Mouse (Mus musculus): ENCODE measurements around the gene Bckdhb. TPM values are rescaled to one million over a fixed set of nuclear protein-coding genes. Genes with fewer than 3 reads are reported as not detected.

The Bckdhb gene
- 66.4 and 66.8 TPM in 2 replicates for polyA plus RNA-seq (2016; fragmentation: Nextera tagmentation; extraction: Ambion mirVana)

- Histone ChIP-seq H3K9me3 (no peaks in the 10 kb centered on the region), H3K4me3 (peak within 1 kb of the TSS; percentile 82), H3K27me3 (ENCODE audit: poor library complexity, severe bottlenecking) (no peaks in the 10 kb centered on the region), H3K36me3 (replicated peaks) (no peaks in the 10 kb centered on the region), H3K27ac (peak within 1 kb of the TSS; percentile 84), H3K4me1 (peaks cover 11% of the 10 kb centered on the region)
- under 1% methylated on average over 46 of the region's 46 CpGs for WGBS
- DNase-seq (ENCODE audit: extremely low spot score, low spot score), result peak; percentile 94
These were observed at the start of gene Bckdhb for GRCm38 (mm10) chr9:83924878-83925687. TSS of gene Bckdhb (plus strand) at chr9:83925145.

GRCm38 (mm10) chr9:83882191-83882590 is 42.8 kb upstream of the Bckdhb start:
- 89% methylated on average over 6 of the region's 6 CpGs for WGBS
- H3K9me3 ChIP-seq, result no peaks in the 10 kb centered on the region
- no peak overlapping the region for H3K4me3 ChIP-seq
- no peak for DNase-seq (ENCODE audit: extremely low spot score, low spot score)
- no peaks in the 10 kb centered on the region for H3K27me3 ChIP-seq (ENCODE audit: poor library complexity, severe bottlenecking)
- no peak overlapping the region for H3K27ac ChIP-seq
- H3K36me3 ChIP-seq (replicated peaks), result peaks cover 20% of the 10 kb centered on the region
- H3K4me1 ChIP-seq, result no peaks in the 10 kb centered on the region

- Histone ChIP-seq H3K36me3 (replicated peaks) (peaks cover 14% of the 10 kb centered on the region), H3K9me3 (no peaks in the 10 kb centered on the region), H3K27ac (no peak overlapping the region), H3K4me1 (no peaks in the 10 kb centered on the region), H3K27me3 (ENCODE audit: poor library complexity, severe bottlenecking) (no peaks in the 10 kb centered on the region), H3K4me3 (no peak overlapping the region)
- no peak for DNase-seq (ENCODE audit: extremely low spot score, low spot score)
These were observed 38.8 kb upstream of the Bckdhb start for GRCm38 (mm10) chr9:83886149-83886548.

GRCm38 (mm10) chr9:83888214-83888613 is 36.7 kb upstream of the Bckdhb start:
- H3K4me1 ChIP-seq, result no peaks in the 10 kb centered on the region
- no peak overlapping the region for H3K4me3 ChIP-seq
- no peak for DNase-seq (ENCODE audit: extremely low spot score, low spot score)
- H3K27me3 ChIP-seq (ENCODE audit: poor library complexity, severe bottlenecking), result no peaks in the 10 kb centered on the region
- H3K9me3 ChIP-seq, result no peaks in the 10 kb centered on the region
- peaks cover 14% of the 10 kb centered on the region for H3K36me3 ChIP-seq (replicated peaks)
- no peak overlapping the region for H3K27ac ChIP-seq
- WGBS, result 90% methylated on average over 5 of the region's 5 CpGs

- no peaks in the 10 kb centered on the region for H3K36me3 ChIP-seq (replicated peaks)
- DNase-seq (ENCODE audit: extremely low spot score, low spot score), result no peak
- 86% methylated on average over 8 of the region's 8 CpGs for WGBS
- H3K4me1 ChIP-seq, result peaks cover 7% of the 10 kb centered on the region
- no peak overlapping the region for H3K27ac ChIP-seq
- no peaks in the 10 kb centered on the region for H3K9me3 ChIP-seq
- no peaks in the 10 kb centered on the region for H3K27me3 ChIP-seq (ENCODE audit: poor library complexity, severe bottlenecking)
- H3K4me3 ChIP-seq, result no peak overlapping the region
These were observed 31.9 kb upstream of the Bckdhb start for GRCm38 (mm10) chr9:83893073-83893472.

- Histone ChIP-seq H3K9me3 (no peaks in the 10 kb centered on the region), H3K27ac (no peak overlapping the region), H3K4me1 (peaks cover 7% of the 10 kb centered on the region), H3K36me3 (replicated peaks) (no peaks in the 10 kb centered on the region), H3K27me3 (ENCODE audit: poor library complexity, severe bottlenecking) (no peaks in the 10 kb centered on the region), H3K4me3 (no peak overlapping the region)
- DNase-seq (ENCODE audit: extremely low spot score, low spot score), result no peak
- 96% methylated on average over 4 of the region's 4 CpGs for WGBS
These were observed 31.1 kb upstream of the Bckdhb start for GRCm38 (mm10) chr9:83893767-83894330.

- Histone ChIP-seq H3K4me1 (no peaks in the 10 kb centered on the region), H3K4me3 (no peak overlapping the region), H3K36me3 (replicated peaks) (no peaks in the 10 kb centered on the region), H3K27ac (no peak overlapping the region), H3K27me3 (ENCODE audit: poor library complexity, severe bottlenecking) (no peaks in the 10 kb centered on the region), H3K9me3 (no peaks in the 10 kb centered on the region)
- DNase-seq (ENCODE audit: extremely low spot score, low spot score), result no peak
- 86% methylated on average over 2 of the region's 2 CpGs for whole genome bisulfite sequencing
These were observed 22.9 kb upstream of the Bckdhb start for GRCm38 (mm10) chr9:83902086-83902485.

GRCm38 (mm10) chr9:83905820-83906219 is 19.1 kb upstream of the Bckdhb start:
- Histone ChIP-seq H3K36me3 (replicated peaks) (no peaks in the 10 kb centered on the region), H3K27ac (no peak overlapping the region), H3K4me1 (no peaks in the 10 kb centered on the region), H3K9me3 (no peaks in the 10 kb centered on the region), H3K27me3 (ENCODE audit: poor library complexity, severe bottlenecking) (no peaks in the 10 kb centered on the region), H3K4me3 (no peak overlapping the region)
- 78% methylated on average over 4 of the region's 4 CpGs for WGBS
- no peak for DNase-seq (ENCODE audit: extremely low spot score, low spot score)

GRCm38 (mm10) chr9:83907017-83907416 is 17.9 kb upstream of the Bckdhb start:
- H3K4me1 ChIP-seq, result no peaks in the 10 kb centered on the region
- WGBS, result 93% methylated on average over 3 of the region's 3 CpGs
- no peak for DNase-seq (ENCODE audit: extremely low spot score, low spot score)
- no peaks in the 10 kb centered on the region for H3K9me3 ChIP-seq
- H3K36me3 ChIP-seq (replicated peaks), result no peaks in the 10 kb centered on the region
- H3K27ac ChIP-seq, result no peak overlapping the region
- H3K27me3 ChIP-seq (ENCODE audit: poor library complexity, severe bottlenecking), result no peaks in the 10 kb centered on the region
- no peak overlapping the region for H3K4me3 ChIP-seq

- 86% methylated on average over 2 of the region's 2 CpGs for WGBS
- H3K27me3 ChIP-seq (ENCODE audit: poor library complexity, severe bottlenecking), result no peaks in the 10 kb centered on the region
- no peaks in the 10 kb centered on the region for H3K4me1 ChIP-seq
- no peak overlapping the region for H3K27ac ChIP-seq
- H3K4me3 ChIP-seq, result no peak overlapping the region
- no peaks in the 10 kb centered on the region for H3K9me3 ChIP-seq
- no peaks in the 10 kb centered on the region for H3K36me3 ChIP-seq (replicated peaks)
- no peak for DNase-seq (ENCODE audit: extremely low spot score, low spot score)
These were observed 15.1 kb upstream of the Bckdhb start for GRCm38 (mm10) chr9:83909836-83910235.

GRCm38 (mm10) chr9:83910926-83911325 is 14.0 kb upstream of the Bckdhb start:
- no peak for DNase-seq (ENCODE audit: extremely low spot score, low spot score)
- no peaks in the 10 kb centered on the region for H3K4me1 ChIP-seq
- 79% methylated on average over 2 of the region's 2 CpGs for WGBS
- no peak overlapping the region for H3K27ac ChIP-seq
- no peaks in the 10 kb centered on the region for H3K27me3 ChIP-seq (ENCODE audit: poor library complexity, severe bottlenecking)
- H3K9me3 ChIP-seq, result no peaks in the 10 kb centered on the region
- no peaks in the 10 kb centered on the region for H3K36me3 ChIP-seq (replicated peaks)
- no peak overlapping the region for H3K4me3 ChIP-seq

GRCm38 (mm10) chr9:83922076-83922475 is 2.9 kb upstream of the Bckdhb start:
- DNase-seq (ENCODE audit: extremely low spot score, low spot score), result no peak
- Histone ChIP-seq H3K4me1 (peaks cover 11% of the 10 kb centered on the region), H3K4me3 (no peak overlapping the region), H3K36me3 (replicated peaks) (no peaks in the 10 kb centered on the region), H3K27me3 (ENCODE audit: poor library complexity, severe bottlenecking) (no peaks in the 10 kb centered on the region), H3K27ac (no peak overlapping the region), H3K9me3 (no peaks in the 10 kb centered on the region)
- 86% methylated on average over 3 of the region's 3 CpGs for WGBS

- Histone ChIP-seq H3K27ac (no peak overlapping the region), H3K27me3 (ENCODE audit: poor library complexity, severe bottlenecking) (no peaks in the 10 kb centered on the region), H3K4me1 (peaks cover 11% of the 10 kb centered on the region), H3K4me3 (peak overlapping the region; percentile 82), H3K36me3 (replicated peaks) (no peaks in the 10 kb centered on the region), H3K9me3 (no peaks in the 10 kb centered on the region)
- WGBS, result 89% methylated on average over 5 of the region's 5 CpGs
- no peak for DNase-seq (ENCODE audit: extremely low spot score, low spot score)
These were observed 589 bp upstream of the Bckdhb start for GRCm38 (mm10) chr9:83924356-83924755.

Data from forebrain, embryonic 10.5 days (tissue).